Mouse (Mus musculus): ENCODE results near the gene Lrig1.

GRCm38 (mm10) chr6:94698509-94699172, 1.3 kb downstream of the Lrig1 start:
- TF ChIP-seq CTCF (IDR thresholded peaks at IDR 0.05; ENCODE audit: insufficient read depth, low read length) (no peak), POLR2A (IDR thresholded peaks at IDR 0.05; ENCODE audit: borderline replicate concordance, extremely low read depth, low read depth, low read length) (no peak)
